Mouse (Mus musculus) limb, embryonic 11.5 days (tissue): ENCODE data around the gene Cenpi. TPM values are rescaled to one million over a fixed set of nuclear protein-coding genes. Genes with fewer than 3 reads are reported as not detected.

ENCODE experiments used
- ATAC-seq: fragments of 200-750 bp; cut with Nextera tagmentation; 2 replicates; pipeline ENCODE4 v1.8.0; 2017; ENCODE audit warnings: low read depth; ENCODE audit not compliant: insufficient number of reproducible peaks, low FRiP score, low TSS enrichment
- DNase-seq: peaks from one replicate; pipeline ENCODE4 v3.0.0-alpha.2; 2015; ENCODE audit warnings: low spot score
- H3K27ac ChIP-seq: fragments of 300-500 bp; sonication (generic); replicated peaks from 2 replicates; pipeline ENCODE4 v1.5.1; 2014; ENCODE audit warnings: low read depth, mild to moderate bottlenecking, low read length
- H3K27me3 ChIP-seq: fragments of 300-500 bp; sonication (generic); 2 replicates; pipeline ENCODE4 v1.6.1; 2014; ENCODE audit warnings: mild to moderate bottlenecking, low read length, mixed read lengths; ENCODE audit not compliant: control insufficient read depth, insufficient read depth
- H3K36me3 ChIP-seq: fragments of 300-500 bp; sonication (generic); 2 replicates; pipeline ENCODE4 v1.6.1; 2014; ENCODE audit warnings: mild to moderate bottlenecking, low read length, moderate library complexity, mixed read lengths; ENCODE audit not compliant: control insufficient read depth, insufficient read depth
- H3K4me1 ChIP-seq: fragments of 300-500 bp; sonication (generic); 2 replicates; pipeline ENCODE4 v1.6.1; 2014; ENCODE audit warnings: low read length, mixed read lengths; ENCODE audit not compliant: control insufficient read depth, insufficient read depth
- H3K4me2 ChIP-seq: fragments of 300-500 bp; sonication (generic); 2 replicates; pipeline ENCODE4 v1.6.1; 2014; ENCODE audit warnings: low read depth, mild to moderate bottlenecking, moderate library complexity; ENCODE audit not compliant: severe bottlenecking
- H3K4me3 ChIP-seq: fragments of 300-500 bp; sonication (generic); 2 replicates; pipeline ENCODE4 v1.5.1; 2014; ENCODE audit warnings: low read depth, low read length
- H3K9ac ChIP-seq: fragments of 300-500 bp; sonication (generic); 2 replicates; pipeline ENCODE4 v1.6.1; 2014; ENCODE audit warnings: mild to moderate bottlenecking, low read length
- H3K9me3 ChIP-seq: fragments of 300-500 bp; sonication (generic); 2 replicates; pipeline ENCODE4 v1.6.1; 2016; ENCODE audit warnings: low read length; ENCODE audit not compliant: control insufficient read depth
- WGBS: fragments of 180-500 bp; shearing (Covaris S2); extraction: QIAGEN DNeasy Blood & Tissue Kit; methylation state at CpG from one replicate; pipeline ENCODE4 v1.1.7; 2014; 5-methylcytosine and 5-hydroxymethylcytosine counted together
- polyA plus RNA-seq: library from polyadenylated mRNA; unstranded; fragments of >200 nt; fragmentation: Nextera tagmentation; extraction: Ambion mirVana; gene quantifications from 2 replicates; pipeline ENCODE4 v1.2.1, GENCODE M21; 2014

The Cenpi gene
- polyA plus RNA-seq = 36.4 and 37.9 TPM in 2 replicates

DNA sequence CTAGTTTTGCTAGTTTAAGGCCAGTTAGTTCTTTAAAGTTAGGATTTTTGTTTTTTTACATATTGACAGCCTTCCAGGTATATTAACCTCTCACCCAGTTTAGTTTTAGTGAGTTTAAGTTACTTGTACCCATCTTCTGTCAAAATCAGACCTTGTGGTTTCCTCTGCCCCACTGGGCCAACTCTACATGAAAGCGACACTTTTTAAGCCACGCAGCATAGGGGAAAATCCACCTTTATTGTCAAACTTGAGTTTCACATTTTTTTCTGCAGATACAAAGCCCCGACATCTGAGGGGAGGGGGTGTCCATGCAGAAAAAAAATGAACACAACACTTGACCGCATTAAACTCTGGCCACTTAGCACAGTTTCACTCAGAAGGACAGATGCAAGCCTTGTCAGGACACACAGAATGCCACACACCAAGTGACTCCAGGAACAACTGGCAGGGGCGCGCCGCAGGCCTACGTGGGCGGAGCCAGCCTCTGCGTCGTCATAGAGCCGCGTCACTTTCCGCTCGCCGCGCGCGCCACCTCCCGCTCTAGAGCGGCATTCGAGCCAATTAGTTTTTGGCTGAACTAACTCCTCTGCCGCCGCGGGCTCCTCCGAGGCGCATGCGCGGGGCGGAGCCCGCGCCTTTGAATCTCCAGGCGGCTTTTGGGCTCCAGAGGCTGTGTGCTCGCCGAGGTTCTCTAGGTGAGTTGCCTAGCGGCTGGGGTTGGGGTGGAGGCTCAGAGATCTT, at the start of gene Cenpi:
Cenpi (plus strand) TSS at position 551 of the 741 bp plus-strand sequence.
- peak; percentile 86 for DNase-seq
- Histone ChIP-seq H3K36me3 (no peaks in the 10 kb centered on the region), H3K4me3 (peak within 1 kb of the TSS; percentile 36), H3K4me2 (peak within 1 kb of the TSS; percentile 39), H3K4me1 (no peaks in the 10 kb centered on the region), H3K27me3 (no peaks in the 10 kb centered on the region), H3K9ac (peak within 1 kb of the TSS; percentile 30; the same call in 1 of the 2 replicates), H3K9me3 (no peaks in the 10 kb centered on the region), H3K27ac (no peak within 1 kb of the TSS)
- ATAC-seq = peak; percentile 95
- 21% methylated on average over 36 of the region's 36 CpGs for WGBS

DNA sequence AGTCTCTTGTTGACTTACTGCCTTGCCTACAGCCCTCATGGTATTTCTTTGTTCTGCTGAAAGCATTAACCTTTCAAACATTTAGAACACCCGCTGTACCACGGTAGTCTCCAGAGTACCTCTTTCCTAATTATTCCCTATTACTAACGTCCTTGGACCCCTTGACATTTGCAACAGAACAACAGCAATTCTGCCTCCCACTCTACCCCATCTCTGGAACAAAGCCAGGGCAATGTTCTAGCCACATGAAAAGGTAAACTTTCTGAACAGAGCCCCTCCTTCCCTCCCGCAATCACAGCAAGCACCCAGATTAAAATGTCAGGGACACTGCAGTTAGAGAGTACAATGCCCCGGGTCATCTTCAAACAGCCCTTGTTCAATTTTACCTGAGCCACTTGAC, 46.7 kb upstream of the Cenpi start:
- no peak for DNase-seq
- Histone ChIP-seq H3K27ac (no peak overlapping the region), H3K4me2 (no peak overlapping the region), H3K9ac (no peak overlapping the region), H3K9me3 (no peaks in the 10 kb centered on the region), H3K4me3 (no peak overlapping the region), H3K36me3 (no peaks in the 10 kb centered on the region), H3K27me3 (no peaks in the 10 kb centered on the region), H3K4me1 (no peaks in the 10 kb centered on the region)
- ATAC-seq = no peak
- 72% methylated on average over 5 of the region's 5 CpGs for WGBS

DNA sequence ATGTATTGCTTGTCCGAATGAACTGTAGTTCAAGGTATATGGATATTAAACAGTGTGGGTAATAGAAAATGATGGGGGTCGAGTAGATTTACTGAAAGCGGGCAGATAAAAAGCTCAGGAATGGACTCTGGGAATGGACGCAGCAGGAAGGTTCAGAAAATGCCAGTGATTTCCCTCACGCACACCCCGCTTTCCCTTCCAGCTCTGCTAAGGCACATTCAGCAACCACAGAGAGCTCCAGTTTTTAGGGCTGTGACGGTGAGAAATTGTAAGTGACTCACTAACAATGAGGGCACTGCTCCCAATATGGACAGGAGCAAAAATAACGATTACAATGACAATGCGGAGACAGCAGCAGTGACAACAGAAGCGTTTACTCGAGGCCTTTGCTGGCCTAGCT, 45.8 kb upstream of the Cenpi start:
- no peak overlapping the region for H3K4me3 ChIP-seq
- 79% methylated on average over 11 of the region's 11 CpGs for whole genome bisulfite sequencing
- ATAC-seq (no peak), DNase-seq (no peak)
- no peak overlapping the region for H3K9ac ChIP-seq
- H3K4me2 ChIP-seq = no peak overlapping the region
- H3K27ac ChIP-seq = no peak overlapping the region
- H3K27me3 ChIP-seq = no peaks in the 10 kb centered on the region
- H3K9me3 ChIP-seq = no peaks in the 10 kb centered on the region
- no peaks in the 10 kb centered on the region for H3K4me1 ChIP-seq
- H3K36me3 ChIP-seq = no peaks in the 10 kb centered on the region

DNA sequence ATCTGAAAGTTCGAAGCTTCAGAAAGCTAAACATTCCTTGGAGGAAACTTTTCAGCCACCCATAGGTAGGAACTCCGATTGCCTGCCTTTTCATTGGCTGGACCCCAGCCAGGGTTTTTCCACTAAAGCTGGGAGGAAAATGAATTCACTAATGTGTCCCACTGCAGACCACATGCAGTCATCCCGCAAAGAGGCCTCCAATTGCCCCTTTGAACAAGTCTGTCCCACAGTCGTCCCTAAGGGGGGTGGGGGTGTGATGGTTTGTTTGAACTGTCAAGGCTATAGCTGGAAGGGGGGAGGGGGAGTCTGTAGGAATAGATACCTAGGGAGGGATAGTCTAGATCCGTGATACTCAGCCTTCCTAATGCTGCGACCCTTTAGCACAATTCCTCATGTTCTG, 32.2 kb upstream of the Cenpi start:
- no peaks in the 10 kb centered on the region for H3K4me1 ChIP-seq
- no peak overlapping the region for H3K4me2 ChIP-seq
- no peak overlapping the region for H3K27ac ChIP-seq
- ATAC-seq (0 out of 2 replicates have a peak, but pooled peaks have one; percentile 33), DNase-seq (peak; percentile 22)
- H3K9ac ChIP-seq = no peak overlapping the region
- H3K27me3 ChIP-seq = no peaks in the 10 kb centered on the region
- H3K9me3 ChIP-seq = no peaks in the 10 kb centered on the region
- no peaks in the 10 kb centered on the region for H3K36me3 ChIP-seq
- WGBS = 25% methylated on average over 6 of the region's 6 CpGs
- H3K4me3 ChIP-seq = no peak overlapping the region

DNA sequence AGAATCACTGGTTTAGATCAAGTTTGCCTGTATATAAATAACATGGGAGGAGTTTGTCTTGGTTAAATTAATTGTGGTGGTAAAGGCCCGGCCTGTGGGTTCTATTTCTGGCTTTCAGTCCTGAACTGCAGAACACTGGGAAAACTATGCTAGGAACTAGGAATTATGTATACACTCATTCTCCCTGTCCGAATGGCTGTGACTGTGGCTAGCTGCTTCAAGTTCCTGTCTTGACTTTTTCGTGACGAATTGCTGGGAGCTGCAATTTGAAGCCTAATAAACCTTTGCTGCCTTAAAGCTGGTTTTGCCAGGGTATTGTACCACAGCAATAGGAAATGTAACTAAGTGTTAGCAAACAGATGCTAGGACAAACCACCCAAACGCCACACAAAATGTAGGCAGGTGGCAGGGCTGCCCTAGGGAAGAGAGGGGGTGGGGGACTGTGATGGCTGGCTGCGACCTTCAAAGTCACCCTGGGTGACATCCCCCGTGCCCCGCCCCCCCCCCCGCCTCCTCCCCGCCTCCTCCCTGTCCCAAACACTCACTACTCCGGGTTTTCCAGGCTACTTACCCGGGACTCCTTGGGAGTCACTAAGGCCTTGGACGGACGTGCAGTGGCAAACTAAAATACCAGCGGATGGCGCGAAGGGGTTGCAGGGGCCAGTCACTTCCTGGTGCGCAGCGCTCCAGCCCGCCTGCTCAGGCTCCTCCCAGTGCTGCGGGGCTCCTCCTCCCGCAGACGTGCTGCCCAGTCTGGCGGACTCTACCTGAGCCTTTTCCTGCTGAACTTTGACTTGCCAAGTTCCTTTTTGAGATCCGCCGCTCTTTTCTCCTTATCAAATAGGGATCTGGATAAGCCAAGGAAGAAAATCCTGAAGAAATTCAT, 31.4 kb upstream of the Cenpi start, which contains the start of gene Trmt2b:
Trmt2b (minus strand) TSS at position 710 of the 886 bp plus-strand sequence.
- ATAC-seq (peak; percentile 84), DNase-seq (peak; percentile 67)
- WGBS = 16% methylated on average over 22 of the region's 26 CpGs

DNA sequence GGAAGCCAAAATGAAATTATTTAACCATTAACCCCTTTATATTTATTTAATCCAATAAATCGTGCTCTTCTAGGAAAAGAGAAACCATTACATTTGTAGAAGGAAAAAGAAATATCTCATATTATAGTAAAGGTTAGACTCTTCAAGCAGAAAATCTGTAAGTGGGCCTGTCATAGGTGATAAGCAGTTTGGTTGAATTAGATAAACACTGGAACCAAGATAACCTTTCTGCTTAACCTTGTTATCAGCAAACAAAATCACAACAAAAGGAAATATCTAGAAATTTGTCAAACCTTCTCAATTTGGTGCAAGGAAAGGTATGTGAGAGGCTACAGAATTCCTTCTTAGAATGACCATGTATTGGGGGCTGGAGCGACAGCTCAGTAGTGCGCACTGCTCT, 27.4 kb upstream of the Cenpi start:
- DNase-seq (no peak), ATAC-seq (no peak)
- no peak overlapping the region for H3K27ac ChIP-seq
- WGBS = 83% methylated on average over 3 of the region's 3 CpGs
- no peak overlapping the region for H3K4me2 ChIP-seq
- no peak overlapping the region for H3K9ac ChIP-seq
- H3K9me3 ChIP-seq = no peaks in the 10 kb centered on the region
- H3K4me1 ChIP-seq = no peaks in the 10 kb centered on the region
- H3K4me3 ChIP-seq = no peak overlapping the region
- H3K27me3 ChIP-seq = no peaks in the 10 kb centered on the region
- H3K36me3 ChIP-seq = no peaks in the 10 kb centered on the region

More for the DNA sequence above, 31.4 kb upstream of the Cenpi start, which contains the start of gene Trmt2b:
- Histone ChIP-seq H3K4me2 (peak within 1 kb of the TSS; percentile 36), H3K4me3 (peak within 1 kb of the TSS; percentile 30), H3K4me1 (no peaks in the 10 kb centered on the region), H3K9ac (0 out of 2 replicates have a peak within 1 kb of the TSS, but pooled peaks have one; percentile 22), H3K36me3 (no peaks in the 10 kb centered on the region), H3K27ac (0 out of 2 replicates have a peak within 1 kb of the TSS, but pooled peaks have one; percentile 42), H3K27me3 (no peaks in the 10 kb centered on the region), H3K9me3 (no peaks in the 10 kb centered on the region)

DNA sequence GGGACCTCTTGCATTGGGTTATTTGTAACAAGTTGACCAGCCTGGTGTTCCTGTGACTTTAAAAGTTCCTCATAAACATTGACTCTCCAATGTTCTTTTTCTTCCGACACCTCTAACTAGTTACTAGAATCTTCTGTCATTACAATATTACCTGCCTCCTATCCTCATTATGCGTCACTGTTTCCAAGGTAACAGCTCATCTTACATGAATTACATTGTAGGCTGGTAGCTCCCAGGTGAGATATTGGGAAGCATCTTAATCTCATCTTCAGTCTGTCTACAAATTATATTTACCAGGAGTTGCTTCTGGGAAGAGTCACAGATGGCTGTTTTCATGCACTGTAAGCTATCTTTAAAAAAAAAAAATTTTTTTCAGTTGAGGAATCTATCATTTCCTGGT, 22.8 kb upstream of the Cenpi start:
- Histone ChIP-seq H3K9ac (no peak overlapping the region), H3K27ac (no peak overlapping the region), H3K4me2 (no peak overlapping the region), H3K27me3 (peaks cover 2% of the 10 kb centered on the region; the same call in 1 of the 2 replicates), H3K9me3 (no peaks in the 10 kb centered on the region), H3K4me3 (no peak overlapping the region), H3K36me3 (no peaks in the 10 kb centered on the region), H3K4me1 (no peaks in the 10 kb centered on the region)
- no peak for ATAC-seq
- 94% methylated on average over 2 of the region's 2 CpGs for WGBS
- DNase-seq = no peak

DNA sequence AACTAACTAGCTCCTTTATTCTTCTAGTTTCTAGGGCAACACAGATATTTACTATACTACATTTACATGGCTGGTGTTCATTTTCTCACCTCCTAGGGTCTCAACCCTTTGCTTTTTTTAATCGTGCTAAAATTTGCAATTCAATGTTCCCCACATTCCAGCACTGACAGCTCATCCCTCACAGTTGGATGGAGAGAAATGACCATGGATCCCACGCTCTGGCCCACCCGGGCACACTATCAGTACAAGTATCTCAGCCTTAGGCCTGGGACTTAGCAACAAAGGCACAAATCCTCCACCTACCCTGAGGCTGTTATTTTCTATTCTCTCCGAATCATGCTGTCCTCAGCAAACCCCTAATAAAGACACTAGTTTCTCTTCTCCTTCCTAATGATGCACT, 22.1 kb upstream of the Cenpi start:
- H3K9me3 ChIP-seq = no peaks in the 10 kb centered on the region
- H3K27me3 ChIP-seq = peaks cover 2% of the 10 kb centered on the region; the same call in 1 of the 2 replicates
- H3K4me1 ChIP-seq = no peaks in the 10 kb centered on the region
- H3K36me3 ChIP-seq = no peaks in the 10 kb centered on the region
- no peak for DNase-seq
- no peak overlapping the region for H3K4me2 ChIP-seq
- no peak overlapping the region for H3K4me3 ChIP-seq
- H3K27ac ChIP-seq = no peak overlapping the region
- 66% methylated on average over 4 of the region's 4 CpGs for WGBS
- H3K9ac ChIP-seq = no peak overlapping the region
- ATAC-seq = no peak
